Mouse (Mus musculus): ENCODE measurements at regions not wholly inside any gene's neighbourhood (a gene's known extent, or its start where the extent isn't known, plus 50 kb on each side); places are given as distances from the start of the nearest gene placed in this dataset.

GRCm38 (mm10) chr2:133614672-133615071, 62.7 kb downstream of the Bmp2 start:
- Histone ChIP-seq H3K36me3 (ENCODE audit: insufficient read depth, low read length) (no peaks in the 10 kb centered on the region), H3K4me1 (ENCODE audit: insufficient read depth, low read length) (no peaks in the 10 kb centered on the region), H3K9me3 (ENCODE audit: low read length) (no peaks in the 10 kb centered on the region), H3K27me3 (ENCODE audit: insufficient read depth, low read length) (no peaks in the 10 kb centered on the region), H3K4me3 (ENCODE audit: low read depth, low read length) (no peak overlapping the region), H3K27ac (ENCODE audit: low read depth, low read length) (no peak overlapping the region), H3K9ac (replicated peaks; ENCODE audit: low read length, poor library complexity, severe bottlenecking) (no peak overlapping the region), H3K4me2 (ENCODE audit: low read depth, low read length, poor library complexity, severe bottlenecking) (no peak overlapping the region)
- peak; percentile 71 for TF ChIP-seq CTCF (IDR thresholded peaks at IDR 0.05)
- DNase-seq (ENCODE audit: low spot score) (peak; percentile 49), ATAC-seq (ENCODE audit: low FRiP score) (no peak)
- 36% methylated on average over 4 of the region's 4 CpGs for WGBS

- Histone ChIP-seq H3K4me1 (ENCODE audit: insufficient read depth, low read length) (no peaks in the 10 kb centered on the region), H3K9me3 (ENCODE audit: low read length) (no peaks in the 10 kb centered on the region), H3K4me2 (ENCODE audit: low read depth, low read length, poor library complexity, severe bottlenecking) (no peak overlapping the region), H3K27ac (ENCODE audit: low read depth, low read length) (no peak overlapping the region), H3K9ac (replicated peaks; ENCODE audit: low read length, poor library complexity, severe bottlenecking) (no peak overlapping the region), H3K27me3 (ENCODE audit: insufficient read depth, low read length) (no peaks in the 10 kb centered on the region), H3K4me3 (ENCODE audit: low read depth, low read length) (no peak overlapping the region), H3K36me3 (ENCODE audit: insufficient read depth, low read length) (no peaks in the 10 kb centered on the region)
- ATAC-seq (ENCODE audit: low FRiP score) (no peak), DNase-seq (ENCODE audit: low spot score) (no peak)
- WGBS: 88% methylated on average over 3 of the region's 3 CpGs
- TF ChIP-seq CTCF (IDR thresholded peaks at IDR 0.05): no peak
These were observed 63.3 kb downstream of the Bmp2 start for GRCm38 (mm10) chr2:133615299-133615698.

GRCm38 (mm10) chr2:133617317-133617835, 65.4 kb downstream of the Bmp2 start:
- DNase-seq (ENCODE audit: low spot score) (no peak), ATAC-seq (ENCODE audit: low FRiP score) (no peak)
- H3K27me3 ChIP-seq (ENCODE audit: insufficient read depth, low read length): no peaks in the 10 kb centered on the region
- WGBS: 87% methylated on average over 3 of the region's 3 CpGs
- no peak overlapping the region for H3K9ac ChIP-seq (replicated peaks; ENCODE audit: low read length, poor library complexity, severe bottlenecking)
- no peak overlapping the region for H3K27ac ChIP-seq (ENCODE audit: low read depth, low read length)
- H3K4me1 ChIP-seq (ENCODE audit: insufficient read depth, low read length): no peaks in the 10 kb centered on the region
- no peak overlapping the region for H3K4me3 ChIP-seq (ENCODE audit: low read depth, low read length)
- H3K4me2 ChIP-seq (ENCODE audit: low read depth, low read length, poor library complexity, severe bottlenecking): no peak overlapping the region
- no peaks in the 10 kb centered on the region for H3K9me3 ChIP-seq (ENCODE audit: low read length)
- no peak for TF ChIP-seq CTCF (IDR thresholded peaks at IDR 0.05)
- no peaks in the 10 kb centered on the region for H3K36me3 ChIP-seq (ENCODE audit: insufficient read depth, low read length)

GRCm38 (mm10) chr2:133622523-133622922, 70.6 kb downstream of the Bmp2 start:
- no peaks in the 10 kb centered on the region for H3K27me3 ChIP-seq (ENCODE audit: insufficient read depth, low read length)
- DNase-seq (ENCODE audit: low spot score): no peak
- ATAC-seq (ENCODE audit: low FRiP score): no peak
- H3K4me3 ChIP-seq (ENCODE audit: low read depth, low read length): no peak overlapping the region
- H3K27ac ChIP-seq (ENCODE audit: low read depth, low read length): no peak overlapping the region
- 25% methylated on average over 2 of the region's 2 CpGs for WGBS
- no peak overlapping the region for H3K9ac ChIP-seq (replicated peaks; ENCODE audit: low read length, poor library complexity, severe bottlenecking)
- H3K36me3 ChIP-seq (ENCODE audit: insufficient read depth, low read length): no peaks in the 10 kb centered on the region
- no peak for TF ChIP-seq CTCF (IDR thresholded peaks at IDR 0.05)
- H3K4me2 ChIP-seq (ENCODE audit: low read depth, low read length, poor library complexity, severe bottlenecking): no peak overlapping the region
- H3K9me3 ChIP-seq (ENCODE audit: low read length): no peaks in the 10 kb centered on the region
- no peaks in the 10 kb centered on the region for H3K4me1 ChIP-seq (ENCODE audit: insufficient read depth, low read length)

- WGBS: 56% methylated on average over 2 of the region's 2 CpGs
- H3K9me3 ChIP-seq (ENCODE audit: low read length): no peaks in the 10 kb centered on the region
- no peak for DNase-seq (ENCODE audit: low spot score)
- H3K27me3 ChIP-seq (ENCODE audit: insufficient read depth, low read length): no peaks in the 10 kb centered on the region
- no peak overlapping the region for H3K4me3 ChIP-seq (ENCODE audit: low read depth, low read length)
- H3K36me3 ChIP-seq (ENCODE audit: insufficient read depth, low read length): no peaks in the 10 kb centered on the region
- no peak overlapping the region for H3K4me2 ChIP-seq (ENCODE audit: low read depth, low read length, poor library complexity, severe bottlenecking)
- H3K27ac ChIP-seq (ENCODE audit: low read depth, low read length): no peak overlapping the region
- H3K4me1 ChIP-seq (ENCODE audit: insufficient read depth, low read length): no peaks in the 10 kb centered on the region
- H3K9ac ChIP-seq (replicated peaks; ENCODE audit: low read length, poor library complexity, severe bottlenecking): no peak overlapping the region
- TF ChIP-seq CTCF (IDR thresholded peaks at IDR 0.05): no peak
- no peak for ATAC-seq (ENCODE audit: low FRiP score)
These were observed 73.6 kb downstream of the Bmp2 start for GRCm38 (mm10) chr2:133625542-133625941.

- Histone ChIP-seq H3K4me2 (ENCODE audit: low read depth, low read length, poor library complexity, severe bottlenecking) (no peak overlapping the region), H3K27me3 (ENCODE audit: insufficient read depth, low read length) (no peaks in the 10 kb centered on the region), H3K4me3 (ENCODE audit: low read depth, low read length) (no peak overlapping the region), H3K4me1 (ENCODE audit: insufficient read depth, low read length) (no peaks in the 10 kb centered on the region), H3K9ac (replicated peaks; ENCODE audit: low read length, poor library complexity, severe bottlenecking) (no peak overlapping the region), H3K27ac (ENCODE audit: low read depth, low read length) (no peak overlapping the region), H3K9me3 (ENCODE audit: low read length) (no peaks in the 10 kb centered on the region), H3K36me3 (ENCODE audit: insufficient read depth, low read length) (no peaks in the 10 kb centered on the region)
- ATAC-seq (ENCODE audit: low FRiP score): no peak
- no peak for TF ChIP-seq CTCF (IDR thresholded peaks at IDR 0.05)
- 71% methylated on average over 6 of the region's 6 CpGs for WGBS
- no peak for DNase-seq (ENCODE audit: low spot score)
These were observed 76.9 kb downstream of the Bmp2 start for GRCm38 (mm10) chr2:133628874-133629273.

All from midbrain, postnatal 0 days (tissue).